Mouse (Mus musculus): ENCODE measurements at regions not wholly inside any gene's neighbourhood (a gene's known extent, or its start where the extent isn't known, plus 50 kb on each side); places are given as distances from the start of the nearest gene placed in this dataset.
"Not testable (repeated sequence)": the region's sequence is repeated elsewhere in the genome, so short reads cannot be mapped to it uniquely, and the experiment has no call there.

DNA sequence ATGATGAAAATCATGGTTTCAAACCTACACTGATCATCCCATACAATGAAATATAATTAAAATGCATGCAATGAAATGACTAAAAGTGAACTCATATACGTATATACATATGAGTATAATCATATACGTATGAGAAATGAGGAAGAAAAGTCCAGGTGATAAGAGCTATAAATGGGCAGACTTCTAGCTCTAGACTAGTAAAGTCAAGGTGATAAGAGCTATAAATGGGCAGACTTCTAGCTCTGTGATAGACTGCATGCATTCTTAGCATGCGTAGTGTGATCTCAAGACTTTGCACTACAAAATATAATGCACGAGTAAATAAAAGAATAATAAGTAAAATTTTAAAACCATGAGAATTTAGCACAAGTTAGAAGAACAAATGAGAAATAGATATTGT is 606.2 kb upstream of the Gpc5 start:
- Histone ChIP-seq H3K27ac (no peak overlapping the region), H3K4me3 (no peak overlapping the region), H3K4me1 (no peaks in the 10 kb centered on the region), H3K9me3 (no peaks in the 10 kb centered on the region), H3K9ac (no peak overlapping the region), H3K4me2 (no peak overlapping the region), H3K36me3 (no peaks in the 10 kb centered on the region), H3K27me3 (no peaks in the 10 kb centered on the region)
- ATAC-seq (ENCODE audit: borderline replicate concordance, extremely low read depth, low FRiP score, low TSS enrichment): no peak
- 87% methylated on average over 4 of the region's 4 CpGs for WGBS

DNA sequence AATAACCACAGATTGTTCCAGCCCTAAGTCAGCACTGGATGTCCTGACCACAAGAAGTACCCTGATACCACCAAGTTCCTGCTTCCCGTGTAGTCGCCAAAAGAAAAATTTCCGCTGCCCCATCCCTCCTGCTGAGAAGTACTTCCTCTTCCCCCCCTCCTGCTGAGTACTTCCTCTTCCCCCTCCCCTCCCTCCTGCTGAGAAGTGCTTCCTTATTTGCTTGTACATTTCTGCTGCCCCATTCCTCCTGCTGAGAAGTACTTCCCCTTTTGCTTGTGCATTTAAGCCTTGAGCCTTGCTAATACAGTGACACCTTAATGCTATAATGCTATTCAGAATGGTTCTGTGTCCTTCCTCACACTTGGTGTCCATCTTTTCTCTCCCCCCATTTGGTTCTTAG is 598.6 kb upstream of the Gpc5 start:
- H3K27me3 ChIP-seq; H3K4me3 ChIP-seq; ATAC-seq (ENCODE audit: borderline replicate concordance, extremely low read depth, low FRiP score, low TSS enrichment); H3K4me2 ChIP-seq; H3K4me1 ChIP-seq; H3K9me3 ChIP-seq; H3K9ac ChIP-seq; H3K36me3 ChIP-seq; H3K27ac ChIP-seq: not testable (repeated sequence)
- 98% methylated on average over 3 of the region's 3 CpGs for WGBS

DNA sequence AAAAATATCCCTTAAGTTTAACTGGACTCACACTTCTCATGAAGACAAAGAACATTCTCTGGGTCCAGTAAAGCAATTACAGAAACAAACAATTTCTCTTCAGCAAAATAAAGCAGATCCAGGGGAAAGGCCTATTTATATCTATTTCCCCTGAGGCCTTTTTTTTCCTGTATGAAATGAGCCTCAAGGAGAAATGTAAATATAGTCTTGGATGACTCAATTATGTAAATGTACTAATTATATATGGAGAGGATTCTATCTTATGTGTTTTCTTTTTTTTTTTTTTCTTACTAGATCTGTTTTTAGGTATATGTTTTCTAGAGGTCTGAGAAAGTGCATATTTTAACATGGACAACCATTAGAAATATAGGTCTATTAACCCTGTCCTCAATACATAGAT is 587.0 kb upstream of the Gpc5 start:
- H3K4me3 ChIP-seq: no peak overlapping the region
- H3K27me3 ChIP-seq: no peaks in the 10 kb centered on the region
- no peak overlapping the region for H3K27ac ChIP-seq
- no peak overlapping the region for H3K9ac ChIP-seq
- no peaks in the 10 kb centered on the region for H3K36me3 ChIP-seq
- H3K9me3 ChIP-seq: no peaks in the 10 kb centered on the region
- H3K4me1 ChIP-seq: no peaks in the 10 kb centered on the region
- no peak for ATAC-seq (ENCODE audit: borderline replicate concordance, extremely low read depth, low FRiP score, low TSS enrichment)
- no peak overlapping the region for H3K4me2 ChIP-seq

DNA sequence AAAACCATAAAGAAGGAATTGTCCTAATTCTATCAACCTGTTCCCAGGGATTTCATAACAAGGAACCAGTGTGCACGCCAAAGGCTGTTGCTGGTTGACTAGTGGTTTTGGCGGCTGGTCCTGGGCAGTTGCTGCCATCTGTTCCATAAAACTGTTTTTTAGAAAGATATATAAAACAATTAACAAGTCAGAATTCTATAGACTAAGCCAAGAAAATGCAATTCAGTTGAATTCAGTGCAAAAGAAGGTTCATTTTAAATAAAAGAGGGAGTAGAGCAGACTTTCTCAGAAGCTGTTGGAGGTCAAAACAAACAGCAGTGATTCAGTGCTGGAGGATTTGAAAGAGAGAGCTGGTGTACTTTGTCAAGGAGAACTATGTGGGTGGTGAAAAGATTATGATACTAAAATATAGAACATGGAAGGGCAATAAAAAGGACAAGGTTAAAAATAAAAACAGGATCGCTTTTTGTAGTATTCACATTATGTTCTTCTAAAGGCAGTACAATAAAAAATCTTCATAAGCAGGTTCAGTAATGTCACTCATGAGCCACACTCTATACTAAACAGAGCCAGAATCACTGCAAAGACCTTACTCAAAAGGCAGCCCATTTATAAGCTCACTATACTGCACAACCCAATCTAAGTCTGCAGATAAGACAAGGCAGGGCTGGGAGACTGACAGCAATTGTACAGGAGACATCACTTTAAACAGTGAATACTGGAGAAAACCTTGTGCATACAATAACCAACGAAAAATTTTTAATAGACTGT is 543.9 kb upstream of the Gpc5 start:
- H3K4me3 ChIP-seq: no peak overlapping the region
- H3K27me3 ChIP-seq: no peaks in the 10 kb centered on the region
- 67% methylated on average over 4 of the region's 4 CpGs for WGBS

DNA sequence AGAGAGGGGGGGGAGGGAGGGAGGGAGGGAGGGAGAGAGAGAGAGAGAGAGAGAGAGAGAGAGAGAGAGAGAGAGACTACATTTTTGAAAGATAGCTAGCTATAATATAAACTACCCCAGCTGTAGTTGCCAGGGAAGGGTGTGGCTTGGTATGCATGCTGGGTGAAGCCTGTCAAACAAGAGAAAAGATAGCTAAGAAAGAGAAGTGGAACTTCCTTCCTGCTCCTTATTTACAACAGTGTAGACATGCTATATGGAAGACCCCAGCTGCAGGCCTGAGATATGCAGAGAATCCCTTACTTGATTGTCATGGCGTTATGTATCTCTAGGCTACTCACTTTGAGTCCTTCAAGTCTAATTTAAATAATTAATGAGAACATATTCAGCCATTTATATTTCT is 542.9 kb upstream of the Gpc5 start:
- Histone ChIP-seq H3K4me3 (no peak overlapping the region), H3K9ac (no peak overlapping the region), H3K9me3 (no peaks in the 10 kb centered on the region), H3K27ac (no peak overlapping the region), H3K27me3 (no peaks in the 10 kb centered on the region), H3K4me2 (no peak overlapping the region), H3K36me3 (no peaks in the 10 kb centered on the region), H3K4me1 (no peaks in the 10 kb centered on the region)
- WGBS: 77% methylated on average over 1 of the region's 1 CpGs
- ATAC-seq (ENCODE audit: borderline replicate concordance, extremely low read depth, low FRiP score, low TSS enrichment): no peak

More for the DNA sequence above, 543.9 kb upstream of the Gpc5 start:
- Histone ChIP-seq H3K36me3 (no peaks in the 10 kb centered on the region), H3K4me2 (no peak overlapping the region), H3K9me3 (no peaks in the 10 kb centered on the region), H3K27ac (no peak overlapping the region), H3K9ac (no peak overlapping the region), H3K4me1 (no peaks in the 10 kb centered on the region)
- ATAC-seq (ENCODE audit: borderline replicate concordance, extremely low read depth, low FRiP score, low TSS enrichment): no peak

DNA sequence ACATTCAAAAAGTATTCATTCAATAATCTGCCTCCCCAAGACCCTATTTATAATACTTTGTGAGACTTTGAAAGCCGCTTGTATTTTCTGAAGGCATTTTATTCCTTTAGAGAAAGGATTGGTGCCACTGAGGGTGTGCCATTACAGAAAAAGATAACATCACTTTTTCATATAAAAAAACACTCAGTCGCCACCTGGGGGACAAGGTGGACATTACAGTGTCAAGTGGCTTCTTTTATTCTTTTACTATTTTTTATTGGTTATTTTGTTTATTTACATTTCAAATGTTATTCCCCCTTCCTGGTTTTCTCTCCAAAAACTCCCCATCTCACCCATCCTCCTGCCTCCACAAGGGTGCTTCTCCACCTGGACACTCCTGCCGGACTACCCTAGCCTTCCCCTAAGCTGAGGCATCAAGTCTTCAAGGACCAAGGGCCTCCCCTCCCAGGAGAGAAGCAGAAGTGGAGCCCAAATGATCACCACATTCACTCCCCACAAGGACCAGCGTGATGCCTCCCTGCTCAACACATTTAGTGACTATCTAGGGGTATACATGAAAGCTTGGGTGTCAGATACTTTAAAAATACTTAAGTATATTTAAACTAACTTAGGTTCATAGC is 525.5 kb upstream of the Gpc5 start:
- H3K9me3 ChIP-seq: no peaks in the 10 kb centered on the region
- H3K4me2 ChIP-seq: no peak overlapping the region
- H3K27ac ChIP-seq: no peak overlapping the region
- 46% methylated on average over 4 of the region's 4 CpGs for WGBS
- no peaks in the 10 kb centered on the region for H3K36me3 ChIP-seq
- no peaks in the 10 kb centered on the region for H3K4me1 ChIP-seq
- no peak overlapping the region for H3K4me3 ChIP-seq
- no peaks in the 10 kb centered on the region for H3K27me3 ChIP-seq
- ATAC-seq (ENCODE audit: borderline replicate concordance, extremely low read depth, low FRiP score, low TSS enrichment): no peak
- H3K9ac ChIP-seq: no peak overlapping the region

DNA sequence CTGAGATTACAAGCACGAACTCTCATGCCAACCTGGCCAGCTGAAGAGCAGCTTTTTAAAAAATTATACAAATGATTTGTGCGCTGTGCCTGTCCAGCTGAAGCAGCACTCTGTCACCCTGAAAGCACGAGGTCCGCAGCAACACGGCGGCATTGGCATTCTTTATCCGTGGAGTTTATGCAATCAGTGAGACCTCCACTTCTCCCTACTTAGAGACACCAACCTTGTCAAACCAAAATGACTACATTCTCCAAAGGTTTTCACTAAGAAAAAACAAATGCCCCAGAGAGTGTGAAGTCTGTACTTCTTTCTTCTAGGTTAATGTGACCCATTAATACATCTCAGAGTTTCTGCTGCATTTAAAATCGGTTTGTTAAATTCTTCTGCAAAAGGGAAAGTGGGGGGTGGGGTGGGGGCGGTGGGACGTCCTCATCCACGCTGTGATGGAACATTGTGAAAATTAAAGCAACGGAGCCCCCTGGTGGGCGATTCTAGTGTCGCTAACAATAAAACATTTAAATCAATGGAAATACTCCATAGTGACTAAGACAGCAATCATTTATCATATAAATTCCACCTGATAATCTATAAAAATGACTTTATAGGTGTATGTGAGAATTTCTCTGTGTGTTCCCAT is 524.2 kb upstream of the Gpc5 start:
- WGBS: 11% methylated on average over 14 of the region's 14 CpGs
- Histone ChIP-seq H3K9ac (no peak overlapping the region), H3K27ac (no peak overlapping the region), H3K4me3 (0 out of 2 replicates have a peak overlapping the region, but pooled peaks have one; percentile 12), H3K4me2 (peak overlapping the region; percentile 36), H3K4me1 (no peaks in the 10 kb centered on the region), H3K36me3 (no peaks in the 10 kb centered on the region), H3K9me3 (no peaks in the 10 kb centered on the region), H3K27me3 (no peaks in the 10 kb centered on the region)
- ATAC-seq (ENCODE audit: borderline replicate concordance, extremely low read depth, low FRiP score, low TSS enrichment): peak; percentile 39; the same call in 1 of the 2 replicates

DNA sequence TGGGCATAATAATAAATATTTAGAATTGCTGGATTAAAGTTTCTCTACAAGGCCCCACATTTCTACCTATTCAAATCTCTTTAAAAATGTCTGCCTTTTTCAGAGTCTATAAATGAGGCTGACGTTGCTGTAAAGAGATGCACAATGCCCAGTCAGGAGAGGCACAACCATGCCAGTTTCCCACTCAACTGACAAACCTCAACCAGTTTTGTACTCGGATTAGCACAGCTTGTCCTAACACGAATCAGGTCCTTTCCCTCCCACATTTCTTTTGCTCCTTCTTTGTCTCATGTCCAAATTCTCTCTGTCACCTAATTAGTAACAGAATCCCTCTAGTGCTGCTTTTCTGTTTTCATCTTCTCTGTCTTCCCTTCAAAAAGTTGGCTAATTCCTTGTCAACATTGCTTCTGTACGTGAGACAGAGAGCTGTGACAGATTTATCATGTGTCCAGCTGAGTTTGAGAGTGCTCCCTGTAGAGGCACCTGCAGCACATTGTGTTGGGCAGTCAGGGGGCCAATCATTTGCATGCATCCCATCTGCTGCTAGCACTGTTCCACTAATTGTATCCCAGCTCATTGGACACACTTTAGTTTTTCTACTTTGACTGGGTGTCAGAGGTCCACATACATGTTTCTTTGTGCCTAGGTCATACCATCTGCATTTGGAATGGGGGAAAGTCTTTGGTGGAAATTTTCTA is 504.5 kb upstream of the Gpc5 start:
- no peak overlapping the region for H3K9ac ChIP-seq
- H3K27me3 ChIP-seq: no peaks in the 10 kb centered on the region
- H3K36me3 ChIP-seq: no peaks in the 10 kb centered on the region
- no peak overlapping the region for H3K4me2 ChIP-seq
- no peak overlapping the region for H3K27ac ChIP-seq
- H3K9me3 ChIP-seq: no peaks in the 10 kb centered on the region
- no peak overlapping the region for H3K4me3 ChIP-seq
- WGBS: 33% methylated on average over 4 of the region's 4 CpGs
- no peaks in the 10 kb centered on the region for H3K4me1 ChIP-seq
- no peak for ATAC-seq (ENCODE audit: borderline replicate concordance, extremely low read depth, low FRiP score, low TSS enrichment)

DNA sequence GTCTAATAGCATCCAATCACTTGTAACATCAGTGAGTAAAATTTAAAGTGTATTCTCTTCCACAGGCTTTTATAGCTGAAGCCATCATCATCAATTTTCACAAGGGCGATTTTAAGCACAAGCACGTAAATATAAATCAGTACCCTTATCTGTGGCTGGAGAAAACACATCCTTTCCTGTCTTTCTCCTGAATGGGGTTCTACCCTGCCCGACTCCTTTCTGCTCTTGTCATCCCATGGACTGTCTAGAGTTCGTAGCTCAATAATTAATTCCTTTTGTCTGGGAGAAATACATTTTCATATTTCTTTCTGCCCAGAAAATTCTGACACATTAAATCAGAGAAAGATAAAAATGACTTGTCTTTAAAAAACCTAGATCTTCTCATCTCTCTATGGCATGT is 482.7 kb upstream of the Gpc5 start:
- Histone ChIP-seq H3K9me3 (no peaks in the 10 kb centered on the region), H3K4me1 (no peaks in the 10 kb centered on the region), H3K36me3 (no peaks in the 10 kb centered on the region), H3K27ac (no peak overlapping the region), H3K9ac (no peak overlapping the region), H3K4me2 (no peak overlapping the region), H3K27me3 (no peaks in the 10 kb centered on the region), H3K4me3 (no peak overlapping the region)
- ATAC-seq (ENCODE audit: borderline replicate concordance, extremely low read depth, low FRiP score, low TSS enrichment): no peak
- 69% methylated on average over 4 of the region's 4 CpGs for WGBS

DNA sequence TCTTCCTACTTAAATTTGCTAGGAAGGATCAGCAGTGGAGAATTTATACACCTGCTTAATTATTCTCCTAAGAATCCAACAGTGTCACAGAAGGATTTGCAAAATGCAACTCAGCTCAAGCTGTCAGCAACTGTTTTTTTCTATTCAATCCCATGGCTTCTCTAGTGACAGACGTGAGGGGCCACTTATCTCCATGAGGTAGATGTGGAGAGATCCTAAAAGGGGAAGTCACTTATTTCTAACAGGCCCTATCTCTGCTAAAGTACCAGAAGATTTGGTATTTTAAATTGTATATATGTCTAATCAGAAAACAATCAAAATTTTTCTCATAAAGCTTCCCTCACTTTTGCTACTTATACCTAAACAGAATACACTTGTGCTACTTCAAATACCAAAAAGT is 479.6 kb upstream of the Gpc5 start:
- no peak overlapping the region for H3K27ac ChIP-seq
- no peak for ATAC-seq (ENCODE audit: borderline replicate concordance, extremely low read depth, low FRiP score, low TSS enrichment)
- 41% methylated on average over 1 of the region's 1 CpGs for WGBS

DNA sequence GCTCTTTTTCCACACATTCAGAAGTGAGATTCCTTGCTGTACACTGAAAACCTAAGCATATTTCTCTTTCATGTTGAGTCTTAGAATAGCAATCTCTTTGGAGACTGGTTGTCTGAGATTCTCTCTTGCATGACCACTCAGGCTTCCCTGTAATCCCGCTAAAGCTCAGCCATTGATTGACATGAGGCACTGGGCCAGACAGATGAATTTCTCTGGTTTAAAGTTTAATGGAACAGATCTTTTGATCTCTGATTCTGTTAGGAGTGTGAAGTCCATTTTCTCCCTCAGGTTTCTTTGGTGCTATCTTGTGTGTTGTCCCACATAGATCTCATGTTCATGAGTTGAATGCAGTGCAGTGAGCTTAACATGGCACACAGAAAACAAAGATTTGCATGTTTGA is 435.4 kb upstream of the Gpc5 start:
- ATAC-seq (ENCODE audit: borderline replicate concordance, extremely low read depth, low FRiP score, low TSS enrichment): no peak
- H3K4me3 ChIP-seq: no peak overlapping the region

More for the DNA sequence above, 479.6 kb upstream of the Gpc5 start:
- Histone ChIP-seq H3K4me3 (no peak overlapping the region), H3K27me3 (no peaks in the 10 kb centered on the region), H3K4me1 (no peaks in the 10 kb centered on the region), H3K36me3 (no peaks in the 10 kb centered on the region), H3K4me2 (no peak overlapping the region), H3K9ac (no peak overlapping the region), H3K9me3 (no peaks in the 10 kb centered on the region)

DNA sequence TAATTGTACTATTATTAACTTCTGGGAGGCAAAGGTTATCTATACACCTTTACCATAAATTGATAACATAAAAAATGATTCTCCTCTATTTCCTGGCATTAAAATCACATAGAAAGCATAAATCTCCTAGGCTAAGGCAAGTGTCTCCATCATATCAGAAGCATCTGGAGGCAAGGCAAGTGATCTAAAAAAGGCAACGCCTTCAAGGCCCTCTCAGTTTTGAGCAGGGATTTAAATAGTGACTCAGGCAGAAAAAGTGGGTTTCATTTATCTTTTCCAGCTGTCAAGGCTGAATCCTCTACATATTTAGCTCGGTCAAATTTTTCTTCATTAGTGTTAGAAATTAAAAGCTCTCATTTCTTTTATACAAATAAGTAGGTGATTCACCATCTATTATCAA is 430.0 kb upstream of the Gpc5 start:
- Histone ChIP-seq H3K9me3 (no peaks in the 10 kb centered on the region), H3K9ac (no peak overlapping the region), H3K36me3 (no peaks in the 10 kb centered on the region), H3K27ac (no peak overlapping the region), H3K27me3 (no peaks in the 10 kb centered on the region), H3K4me2 (no peak overlapping the region), H3K4me3 (no peak overlapping the region), H3K4me1 (no peaks in the 10 kb centered on the region)
- WGBS: 54% methylated on average over 2 of the region's 2 CpGs
- no peak for ATAC-seq (ENCODE audit: borderline replicate concordance, extremely low read depth, low FRiP score, low TSS enrichment)

More for the DNA sequence above, 435.4 kb upstream of the Gpc5 start:
- Histone ChIP-seq H3K4me1 (no peaks in the 10 kb centered on the region), H3K4me2 (no peak overlapping the region), H3K9ac (no peak overlapping the region), H3K9me3 (no peaks in the 10 kb centered on the region), H3K36me3 (no peaks in the 10 kb centered on the region), H3K27me3 (no peaks in the 10 kb centered on the region), H3K27ac (no peak overlapping the region)
- 65% methylated on average over 1 of the region's 1 CpGs for WGBS
